Mouse (Mus musculus) CH12.LX (cell line): ENCODE data around the gene 4930469K13Rik. TPM values are rescaled to one million over a fixed set of nuclear protein-coding genes. Genes with fewer than 3 reads are reported as not detected.
A peak's percentile ranks its signal among the peaks of the same experiment; 100 is the strongest.

Source experiments
- DNase-seq: peaks from one replicate; pipeline ENCODE4 v3.0.0-alpha.2; 2013; ENCODE audit errors: extremely low read depth
- H3K27ac ChIP-seq: 2 replicates; pipeline ENCODE4 v1.5.1; 2012; ENCODE audit warnings: low read depth, mild to moderate bottlenecking, control low read depth, moderate library complexity; ENCODE audit not compliant: insufficient read depth
- H3K27me3 ChIP-seq: replicated peaks from 2 replicates; pipeline ENCODE3; 2012; ENCODE audit warnings: inconsistent platforms
- H3K36me3 ChIP-seq, 2 experiments: replicated peaks in 1 of 2; 2 replicates each; pipeline versions ENCODE3 to v1.6.1; 2012; ENCODE audit warnings: inconsistent platforms in 1 of 2, low read length in 1 of 2, mild to moderate bottlenecking in 1 of 2, mixed read lengths in 1 of 2, moderate library complexity in 1 of 2; ENCODE audit not compliant: control insufficient read depth in 1 of 2, insufficient read depth in 1 of 2
- H3K4me1 ChIP-seq, 2 experiments: 2 replicates each; pipeline ENCODE4 v1.6.1; 2012; ENCODE audit warnings: inconsistent platforms in 1 of 2, moderate library complexity in 1 of 2; ENCODE audit not compliant: insufficient read depth in 2 of 2, control insufficient read depth in 1 of 2
- H3K4me2 ChIP-seq: 2 replicates; pipeline ENCODE4 v1.6.1; 2012; ENCODE audit warnings: low read depth, mild to moderate bottlenecking, control low read depth; ENCODE audit not compliant: poor library complexity, insufficient read depth, severe bottlenecking
- H3K4me3 ChIP-seq, 3 experiments: fragments of 150-350 bp in 1 of 3; sonication (generic) in 1 of 3; replicated peaks in 1 of 3; 2 replicates each; pipeline versions ENCODE3 to v1.5.1; 2011 to 2012; ENCODE audit warnings: low read depth in 2 of 3, low read length in 2 of 3, mild to moderate bottlenecking in 2 of 3, moderate library complexity in 2 of 3, control low read depth in 1 of 3, improper control_type of control experiment in 1 of 3, inconsistent platforms in 1 of 3, mixed read lengths in 1 of 3; ENCODE audit not compliant: poor library complexity in 1 of 3
- H3K79me2 ChIP-seq: replicated peaks from 2 replicates; pipeline ENCODE4 v1.6.1; 2012; ENCODE audit warnings: mild to moderate bottlenecking, moderate library complexity; ENCODE audit not compliant: control insufficient read depth, poor library complexity, insufficient read depth, severe bottlenecking; ENCODE audit errors: extremely low read depth
- H3K9ac ChIP-seq: 2 replicates; pipeline ENCODE4 v1.6.1; 2012; ENCODE audit warnings: low read depth, mild to moderate bottlenecking, control low read depth, moderate library complexity; ENCODE audit not compliant: insufficient read depth
- H3K9me3 ChIP-seq: replicated peaks from 2 replicates; pipeline ENCODE3; 2012; ENCODE audit warnings: low read length, inconsistent platforms, mixed read lengths
- BHLHE40 ChIP-seq: IDR thresholded peaks from 2 replicates; pipeline ENCODE4 v1.6.1; 2011; ENCODE audit warnings: mild to moderate bottlenecking, low read depth, low read length, improper control_type of control experiment
- CHD1 ChIP-seq: IDR thresholded peaks from 2 replicates; pipeline ENCODE4 v1.6.1; 2012; ENCODE audit warnings: low read depth, low read length, improper control_type of control experiment, inconsistent platforms
- CTCF ChIP-seq, 2 experiments: IDR thresholded peaks in 1 of 2; conservative IDR thresholded peaks in 1 of 2; 2 replicates each; pipeline ENCODE4 v1.5.1; 2011 to 2012; ENCODE audit warnings: low read depth in 2 of 2, low read length in 2 of 2, improper control_type of control experiment in 1 of 2, inconsistent platforms in 1 of 2, mild to moderate bottlenecking in 1 of 2, moderate library complexity in 1 of 2
- ELF1 ChIP-seq: IDR thresholded peaks from 2 replicates; pipeline ENCODE4 v1.6.1; 2014; ENCODE audit warnings: low read depth, mild to moderate bottlenecking, inconsistent platforms, low read length, improper control_type of control experiment
- HCFC1 ChIP-seq: IDR thresholded peaks from 2 replicates; pipeline ENCODE4 v1.6.1; 2012; ENCODE audit warnings: low read depth, mild to moderate bottlenecking, inconsistent platforms, low read length, improper control_type of control experiment
- MEF2A ChIP-seq: IDR thresholded peaks from 2 replicates; pipeline ENCODE4 v1.6.1; 2014; ENCODE audit warnings: low read depth, mild to moderate bottlenecking, inconsistent platforms, low read length, improper control_type of control experiment, borderline replicate concordance
- MXI1 ChIP-seq: IDR thresholded peaks from 2 replicates; pipeline ENCODE4 v1.6.1; 2011; ENCODE audit warnings: mild to moderate bottlenecking, low read depth, low read length, improper control_type of control experiment
- MYC ChIP-seq: IDR thresholded peaks from 2 replicates; pipeline ENCODE4 v1.6.1; 2011; ENCODE audit warnings: low read depth, mild to moderate bottlenecking, improper control_type of control experiment, low read length
- NRF1 ChIP-seq: IDR thresholded peaks from 2 replicates; pipeline ENCODE4 v1.6.1; 2014; ENCODE audit warnings: low read depth, mild to moderate bottlenecking, inconsistent platforms, low read length, improper control_type of control experiment, moderate library complexity
- RAD21 ChIP-seq: IDR thresholded peaks from 2 replicates; pipeline ENCODE4 v1.6.1; 2011; ENCODE audit warnings: low read depth, mild to moderate bottlenecking, low read length, improper control_type of control experiment, moderate library complexity
- RCOR1 ChIP-seq: conservative IDR thresholded peaks from 2 replicates; pipeline ENCODE4 v1.6.1; 2012; ENCODE audit warnings: low read depth, mild to moderate bottlenecking, inconsistent platforms, low read length, improper control_type of control experiment
- SIN3A ChIP-seq: IDR thresholded peaks from 2 replicates; pipeline ENCODE4 v1.6.1; 2012; ENCODE audit warnings: low read length, improper control_type of control experiment, inconsistent platforms
- SMC3 ChIP-seq: IDR thresholded peaks from 2 replicates; pipeline ENCODE4 v1.6.1; 2011; ENCODE audit warnings: low read depth, low read length, improper control_type of control experiment
- TBP ChIP-seq: conservative IDR thresholded peaks from 2 replicates; pipeline ENCODE4 v1.6.1; 2011; ENCODE audit warnings: low read depth, low read length, improper control_type of control experiment
- ZC3H11A ChIP-seq: IDR thresholded peaks from 2 replicates; pipeline ENCODE4 v1.6.1; 2012; ENCODE audit warnings: low read depth, mild to moderate bottlenecking, inconsistent platforms, low read length, improper control_type of control experiment
- ZKSCAN1 ChIP-seq: IDR thresholded peaks from 2 replicates; pipeline ENCODE4 v1.6.1; 2012; ENCODE audit warnings: low read depth, inconsistent platforms, low read length, improper control_type of control experiment, borderline replicate concordance
- ZMIZ1 ChIP-seq: IDR thresholded peaks from 2 replicates; pipeline ENCODE4 v1.6.1; 2012; ENCODE audit warnings: low read depth, mild to moderate bottlenecking, inconsistent platforms, low read length, improper control_type of control experiment
- dilution Hi-C: fragments of 300-500 bp; cut with MboI; formaldehyde crosslinking; loops from 2 replicates; pipeline ENCODE4 v1.14.3; 2020; ENCODE audit warnings: low sequenced_read_pairs; ENCODE audit not compliant: extremely low pct_unique_long_range_greater_than_20kb, extremely low pct_ligation_motif_present
- in situ Hi-C: fragments of 300-500 bp; cut with MboI; formaldehyde crosslinking; loops from 3 replicates; pipeline ENCODE4 v1.14.3; 2019; ENCODE audit warnings: low sequenced_read_pairs, low pct_ligation_motif_present, low pct_unique_long_range_greater_than_20kb, mixed read lengths
- polyA plus RNA-seq: library from polyadenylated mRNA; unstranded; fragments of >175 nt; gene quantifications from 2 replicates; pipeline ENCODE4 v1.2.1, GENCODE M21; 2012; ENCODE audit warnings: low read depth; ENCODE audit not compliant: insufficient read length
- total RNA-seq, 2 experiments: library from RNA; depleted of rRNA; stranded (reverse); fragments of 300-350 nt in 1 of 2; fragments of >200 nt in 1 of 2; gene quantifications; 2 replicates each; pipeline ENCODE4 v1.2.3; 2012 to 2014

The 4930469K13Rik gene
- total and polyA plus RNA-seq, 3 experiments, result not detected

DNA sequence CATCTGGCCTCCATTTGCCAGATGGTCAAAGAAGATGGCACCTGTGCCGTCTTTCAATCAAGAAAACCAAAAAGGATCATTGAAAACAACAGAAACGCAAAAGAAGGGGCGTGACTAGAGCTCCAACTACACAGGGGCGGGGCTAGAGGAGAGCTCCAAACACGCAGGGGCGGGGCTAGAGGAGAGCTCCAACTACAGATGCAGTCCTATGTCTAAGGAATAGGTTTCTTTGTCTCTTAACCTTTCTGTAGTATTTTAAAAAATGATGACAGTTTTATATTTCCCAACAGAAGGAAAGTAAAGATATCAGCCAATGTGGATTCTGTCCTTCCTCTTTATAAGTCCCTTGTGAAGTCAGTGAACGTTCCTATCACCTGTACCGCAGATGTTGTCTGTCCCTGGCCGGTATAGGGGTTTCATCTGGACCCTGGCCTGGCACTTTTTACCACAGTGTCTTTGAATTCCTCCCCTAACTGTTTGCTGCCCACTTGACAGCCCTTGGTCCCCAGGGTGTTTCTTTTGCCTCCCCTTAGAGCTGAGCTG lies 153.5 kb downstream of the 4930469K13Rik start:
- dilution Hi-C loops, result no loop called here
- in situ Hi-C loops, result loop anchor here (5.0 kb wide), 1 partner anchor 142 kb away; no protein-coding TSS in a partner anchor
- no peaks in the 10 kb centered on the region for H3K36me3 ChIP-seq
- H3K27ac ChIP-seq, result no peak overlapping the region
- H3K9ac ChIP-seq, result no peak overlapping the region
- DNase-seq, result no peak
- no peak for TF ChIP-seq ZKSCAN1
- no peak for TF ChIP-seq TBP
- no peak for TF ChIP-seq ZMIZ1
- TF ChIP-seq MEF2A, result no peak
- no peak for TF ChIP-seq ELF1
- TF ChIP-seq MYC, result no peak
- no peak for TF ChIP-seq SIN3A
- no peak for TF ChIP-seq RCOR1
- TF ChIP-seq RAD21, result no peak
- TF ChIP-seq CHD1, result no peak
- TF ChIP-seq BHLHE40, result no peak
- no peaks in the 10 kb centered on the region for H3K79me2 ChIP-seq
- H3K4me1 ChIP-seq, result 0 out of 4 replicates have a peak, but pooled peaks cover 3 to 4% of the 10 kb centered on the region in 2 experiments
- H3K9me3 ChIP-seq, result no peaks in the 10 kb centered on the region
- H3K27me3 ChIP-seq, result no peaks in the 10 kb centered on the region
- no peak overlapping the region for H3K4me2 ChIP-seq
- no peak overlapping the region for H3K4me3 ChIP-seq

DNA sequence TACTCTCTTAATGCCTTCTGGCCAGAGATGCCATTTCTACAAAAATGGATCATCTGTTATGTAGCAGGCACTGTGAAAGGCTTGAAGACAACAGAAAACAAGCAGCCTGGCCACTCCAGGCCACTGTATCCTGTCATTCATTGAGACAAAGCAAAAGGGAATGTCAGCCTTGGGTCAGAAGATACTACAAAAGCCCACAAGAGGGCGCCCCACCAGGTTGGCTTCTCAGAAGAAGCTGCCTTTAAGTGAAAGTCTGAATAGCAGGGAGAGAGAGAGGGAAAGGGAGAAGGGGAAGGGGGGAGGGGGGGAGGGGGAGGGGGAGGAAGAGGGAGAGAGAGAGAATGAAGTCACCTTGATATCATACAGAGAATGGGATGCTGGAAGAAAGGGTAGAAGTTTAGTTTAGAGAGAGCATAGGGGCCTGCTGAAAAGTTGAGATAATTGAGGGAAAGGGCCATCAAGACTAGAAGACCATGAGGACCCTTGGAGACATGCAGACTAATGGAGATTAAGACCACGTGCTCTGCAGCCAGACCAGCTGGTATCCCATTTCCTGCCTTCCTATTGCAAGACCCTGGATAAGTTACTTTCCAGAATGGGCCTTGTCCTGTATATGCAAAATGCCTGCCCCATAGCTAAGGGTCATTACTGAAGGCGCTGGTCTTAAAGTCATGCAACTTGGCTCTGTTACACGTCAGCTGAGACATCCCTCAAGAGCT lies 154.1 kb downstream of the 4930469K13Rik start:
- dilution Hi-C loops, result no loop called here
- Histone ChIP-seq H3K79me2 (no peaks in the 10 kb centered on the region), H3K27ac (no peak overlapping the region), H3K9ac (no peak overlapping the region), H3K9me3 (no peaks in the 10 kb centered on the region), H3K4me2 (no peak overlapping the region), H3K27me3 (no peaks in the 10 kb centered on the region), H3K36me3 (no peaks in the 10 kb centered on the region), H3K4me1 (0 out of 4 replicates have a peak, but pooled peaks cover 3 to 4% of the 10 kb centered on the region in 2 experiments), H3K4me3 (no peak overlapping the region)
- TF ChIP-seq CTCF (conservative IDR thresholded peaks at IDR 0.05 in 1 of 2, IDR thresholded peaks at IDR 0.05 in 1 of 2; ENCODE audit: low read depth in 2 of 2, low read length in 2 of 2), result peak; percentile 46 to 69
- no peak for TF ChIP-seq HCFC1
- TF ChIP-seq ZC3H11A, result no peak
- no peak for TF ChIP-seq MXI1
- no peak for TF ChIP-seq NRF1
- peak; percentile 57 for TF ChIP-seq SMC3
- TF ChIP-seq RAD21, result peak; percentile 22
- DNase-seq, result peak; percentile 62
- in situ Hi-C loops, result no loop called here
